Mouse (Mus musculus) cerebral cortex, adult 2 months (tissue): ENCODE results near the gene Iqgap1.

Experiments
- whole genome bisulfite sequencing: fragments of 180-500 bp; shearing (Covaris S2); methylation state at CpG from one replicate; pipeline ENCODE4 v1.1.7; 2018; 5-methylcytosine and 5-hydroxymethylcytosine counted together

The Iqgap1 gene

GRCm38 (mm10) chr7:80802412-80803160 lies 23.2 kb downstream of the Iqgap1 start:
- WGBS: 1% methylated on average over 37 of the region's 37 CpGs

GRCm38 (mm10) chr7:80799307-80799706 lies 26.5 kb downstream of the Iqgap1 start:
- WGBS: 64% methylated on average over 5 of the region's 5 CpGs

- 85% methylated on average over 15 of the region's 15 CpGs for WGBS
Measured at GRCm38 (mm10) chr7:80796805-80797567, 28.8 kb downstream of the Iqgap1 start.

- WGBS: 78% methylated on average over 6 of the region's 6 CpGs
Measured at GRCm38 (mm10) chr7:80796258-80796657, 29.5 kb downstream of the Iqgap1 start.

GRCm38 (mm10) chr7:80789534-80789933 lies 36.2 kb downstream of the Iqgap1 start:
- WGBS: 63% methylated on average over 5 of the region's 5 CpGs

GRCm38 (mm10) chr7:80789061-80789460 lies 36.7 kb downstream of the Iqgap1 start:
- 49% methylated on average over 1 of the region's 1 CpGs for WGBS

- 77% methylated on average over 7 of the region's 7 CpGs for WGBS
Measured at GRCm38 (mm10) chr7:80788002-80788401, 37.8 kb downstream of the Iqgap1 start.

- WGBS: 38% methylated on average over 6 of the region's 6 CpGs
Measured at GRCm38 (mm10) chr7:80786746-80787145, 39.0 kb downstream of the Iqgap1 start.

- 94% methylated on average over 5 of the region's 5 CpGs for WGBS
Measured at GRCm38 (mm10) chr7:80783841-80784240, 41.9 kb downstream of the Iqgap1 start.

- WGBS: 74% methylated on average over 17 of the region's 17 CpGs
Measured at GRCm38 (mm10) chr7:80782155-80783109, 43.3 kb downstream of the Iqgap1 start.

GRCm38 (mm10) chr7:80781444-80782120 lies 44.2 kb downstream of the Iqgap1 start:
- 68% methylated on average over 9 of the region's 9 CpGs for WGBS

- WGBS: 65% methylated on average over 12 of the region's 12 CpGs
Measured at GRCm38 (mm10) chr7:80778958-80779669, 46.7 kb downstream of the Iqgap1 start.

- 91% methylated on average over 6 of the region's 6 CpGs for WGBS
Measured at GRCm38 (mm10) chr7:80778376-80778775, 47.4 kb downstream of the Iqgap1 start.

- WGBS: 68% methylated on average over 8 of the region's 8 CpGs
Measured at GRCm38 (mm10) chr7:80777151-80777550, 48.6 kb downstream of the Iqgap1 start.

- WGBS: 56% methylated on average over 3 of the region's 3 CpGs
Measured at GRCm38 (mm10) chr7:80776090-80776489, 49.7 kb downstream of the Iqgap1 start.

- WGBS: 47% methylated on average over 10 of the region's 10 CpGs
Measured at GRCm38 (mm10) chr7:80775448-80775904, 50.3 kb downstream of the Iqgap1 start.

- WGBS: 39% methylated on average over 15 of the region's 15 CpGs
Measured at GRCm38 (mm10) chr7:80774615-80775447, 50.9 kb downstream of the Iqgap1 start.

- WGBS: 31% methylated on average over 14 of the region's 14 CpGs
Measured at GRCm38 (mm10) chr7:80773834-80774614, 51.8 kb downstream of the Iqgap1 start.

GRCm38 (mm10) chr7:80770466-80770865 lies 55.3 kb downstream of the Iqgap1 start:
- WGBS: 86% methylated on average over 2 of the region's 2 CpGs
